Mouse (Mus musculus) lung, postnatal 0 days (tissue): Measurements from ENCODE around the gene Trim10. TPM values are rescaled to one million over a fixed set of nuclear protein-coding genes. Genes with fewer than 3 reads are reported as not detected.

Source experiments
- ATAC-seq: fragments of 200-750 bp; cut with Nextera tagmentation; 2 replicates; pipeline ENCODE4 v1.8.0; 2017; ENCODE audit warnings: moderate library complexity
- DNase-seq: peaks from one replicate; pipeline ENCODE4 v3.0.0-alpha.2; 2016; ENCODE audit warnings: low spot score
- H3K27ac ChIP-seq: fragments of 300-500 bp; sonication (generic); 2 replicates; pipeline ENCODE4 v1.5.1; 2014; ENCODE audit warnings: antibody characterized with exemption, mild to moderate bottlenecking, low read length, mixed read lengths
- H3K27me3 ChIP-seq: fragments of 300-500 bp; sonication (generic); replicated peaks from 2 replicates; pipeline ENCODE4 v1.6.1; 2014; ENCODE audit warnings: low read length, mixed read lengths; ENCODE audit not compliant: insufficient read depth
- H3K36me3 ChIP-seq: fragments of 300-500 bp; sonication (generic); 2 replicates; pipeline ENCODE4 v1.6.1; 2014; ENCODE audit warnings: low read length, mixed read lengths; ENCODE audit not compliant: insufficient read depth
- H3K4me1 ChIP-seq: fragments of 300-500 bp; sonication (generic); 2 replicates; pipeline ENCODE4 v1.6.1; 2014; ENCODE audit warnings: antibody characterized with exemption, low read depth, low read length, mixed read lengths; ENCODE audit not compliant: insufficient read depth
- H3K4me2 ChIP-seq: fragments of 300-500 bp; sonication (generic); replicated peaks from 2 replicates; pipeline ENCODE4 v1.6.1; 2014; ENCODE audit warnings: low read depth, mild to moderate bottlenecking, low read length, moderate library complexity, mixed read lengths
- H3K4me3 ChIP-seq: fragments of 300-500 bp; sonication (generic); 2 replicates; pipeline ENCODE4 v1.5.1; 2014; ENCODE audit warnings: low read depth, low read length
- H3K9ac ChIP-seq: fragments of 300-500 bp; sonication (generic); replicated peaks from 2 replicates; pipeline ENCODE4 v1.6.1; 2014; ENCODE audit warnings: low read depth, mild to moderate bottlenecking
- H3K9me3 ChIP-seq: fragments of 300-500 bp; sonication (generic); 2 replicates; pipeline ENCODE4 v1.6.1; 2016; ENCODE audit warnings: low read length, mixed read lengths
- CTCF ChIP-seq: IDR thresholded peaks from 2 replicates; pipeline ENCODE4 v1.5.1; 2016; ENCODE audit warnings: antibody characterized with exemption, mild to moderate bottlenecking
- EP300 ChIP-seq: IDR thresholded peaks from 2 replicates; pipeline ENCODE4 v1.6.1; 2016; ENCODE audit warnings: antibody characterized with exemption, mild to moderate bottlenecking, control low read depth
- WGBS: fragments of 180-500 bp; shearing (Covaris S2); extraction: QIAGEN DNeasy Blood & Tissue Kit; methylation state at CpG from one replicate; pipeline ENCODE4 v1.1.7; 2014; 5-methylcytosine and 5-hydroxymethylcytosine counted together
- polyA plus RNA-seq: library from polyadenylated mRNA; unstranded; fragments of >200 nt; fragmentation: Nextera tagmentation; extraction: Ambion mirVana; gene quantifications from 2 replicates; pipeline ENCODE4 v1.2.1, GENCODE M21; 2015

Trim10 gene
- polyA plus RNA-seq, 1 experiment from 2014 or later: 3.6 TPM

DNA sequence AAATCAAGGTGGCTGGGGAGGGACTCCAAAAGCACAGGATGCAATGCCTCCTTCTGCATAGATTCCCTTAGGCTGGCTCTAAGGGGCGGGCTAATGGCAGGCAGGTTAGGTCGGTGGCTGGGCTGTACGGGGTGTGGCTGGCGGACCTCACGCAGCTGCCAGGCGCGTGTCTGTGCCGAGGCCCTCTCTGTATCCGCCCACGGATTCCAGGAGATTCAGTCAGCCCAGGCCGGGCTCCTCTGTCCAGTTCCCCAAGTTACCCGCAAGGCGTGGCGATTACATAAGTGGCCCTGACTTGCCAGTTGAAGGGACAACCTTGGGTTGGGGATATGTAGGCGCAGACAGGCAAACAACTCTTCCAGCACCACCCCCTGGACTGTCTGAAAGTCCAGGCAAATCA, 50.9 kb downstream of the Trim10 start:
- Histone ChIP-seq H3K4me3 (no peak overlapping the region), H3K4me1 (no peaks in the 10 kb centered on the region), H3K9ac (no peak overlapping the region), H3K36me3 (no peaks in the 10 kb centered on the region), H3K9me3 (no peaks in the 10 kb centered on the region), H3K27me3 (no peaks in the 10 kb centered on the region), H3K4me2 (no peak overlapping the region), H3K27ac (no peak overlapping the region)
- ATAC-seq: peak; percentile 86
- TF ChIP-seq CTCF: no peak
- TF ChIP-seq EP300: no peak
- WGBS: 37% methylated on average over 15 of the region's 15 CpGs
- peak; percentile 65 for DNase-seq

DNA sequence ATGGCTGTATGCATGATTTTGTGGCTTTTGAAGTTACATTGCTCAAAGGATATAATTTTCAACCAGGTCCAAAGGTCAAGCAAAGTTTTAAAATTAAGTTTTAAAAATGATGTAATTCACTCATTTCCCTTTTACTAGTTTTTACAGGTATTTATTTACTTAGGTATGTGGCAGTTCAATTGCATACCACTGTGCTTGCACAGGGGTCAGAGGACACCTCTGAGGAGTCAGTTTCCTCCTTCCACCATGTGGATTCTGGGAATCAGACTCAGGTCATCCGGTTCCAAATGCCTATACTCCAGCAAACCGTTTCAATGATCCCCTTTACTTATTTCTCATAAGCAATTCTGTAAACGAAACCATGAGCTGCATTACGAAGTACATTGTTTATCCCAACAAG, 53.3 kb downstream of the Trim10 start:
- DNase-seq: no peak
- no peak for ATAC-seq
- TF ChIP-seq CTCF (no peak), EP300 (no peak)
- no peaks in the 10 kb centered on the region for H3K36me3 ChIP-seq
- no peak overlapping the region for H3K27ac ChIP-seq
- H3K4me2 ChIP-seq: no peak overlapping the region
- no peak overlapping the region for H3K4me3 ChIP-seq
- H3K9me3 ChIP-seq: no peaks in the 10 kb centered on the region
- H3K9ac ChIP-seq: no peak overlapping the region
- H3K4me1 ChIP-seq: no peaks in the 10 kb centered on the region
- 70% methylated on average over 4 of the region's 4 CpGs for WGBS
- no peaks in the 10 kb centered on the region for H3K27me3 ChIP-seq

GRCm38 (mm10) chr17:36923491-36923890, 54.1 kb downstream of the Trim10 start:
- Histone ChIP-seq H3K4me2 (no peak overlapping the region), H3K4me1 (no peaks in the 10 kb centered on the region), H3K27ac (no peak overlapping the region), H3K9ac (no peak overlapping the region), H3K4me3 (no peak overlapping the region), H3K9me3 (no peaks in the 10 kb centered on the region), H3K36me3 (no peaks in the 10 kb centered on the region), H3K27me3 (no peaks in the 10 kb centered on the region)
- ATAC-seq: no peak
- TF ChIP-seq EP300: no peak
- no peak for TF ChIP-seq CTCF
- 53% methylated on average over 4 of the region's 4 CpGs for WGBS
- no peak for DNase-seq

Other genes starting within 250 kb of the Trim10 start
- 0.11 and 0.40 TPM in 2 replicates for gene H2-M9, start 226.9 kb upstream of the Trim10 start, polyA plus RNA-seq
- not detected in 2 replicates for gene H2-M1, start 197.4 kb upstream of the Trim10 start, polyA plus RNA-seq
- gene H2-M10.5, start 96.7 kb upstream of the Trim10 start, polyA plus RNA-seq: not detected in 2 replicates
- gene H2-M10.6, start 57.4 kb upstream of the Trim10 start, polyA plus RNA-seq: not detected in 2 replicates
- gene Trim26, start 32.4 kb upstream of the Trim10 start, polyA plus RNA-seq: 29.7 and 35.3 TPM in 2 replicates
- gene Trim15, start 2.4 kb upstream of the Trim10 start, polyA plus RNA-seq: 0.10 and 0.14 TPM in 2 replicates
- gene Trim40, start 20.5 kb downstream of the Trim10 start, polyA plus RNA-seq: not detected in 2 replicates
- not detected in 2 replicates for gene Trim31, start 28.5 kb downstream of the Trim10 start, polyA plus RNA-seq
- 13.4 and 13.5 TPM in 2 replicates for gene Rnf39, start 73.3 kb downstream of the Trim10 start, polyA plus RNA-seq
- 96.9 and 108 TPM in 2 replicates for gene Ppp1r11, start 82.2 kb downstream of the Trim10 start, polyA plus RNA-seq
- gene Znrd1, start 89.0 kb downstream of the Trim10 start, polyA plus RNA-seq: 63.8 and 72.8 TPM in 2 replicates
- 5.1 and 6.1 TPM in 2 replicates for gene Znrd1as, start 89.0 kb downstream of the Trim10 start, polyA plus RNA-seq
- gene 2410137M14Rik, start 111.7 kb downstream of the Trim10 start, polyA plus RNA-seq: 0.14 TPM in 1 of 2 replicates, not detected in the other
- 0.13 and 0.21 TPM in 2 replicates for gene H2-M5, start 120.0 kb downstream of the Trim10 start, polyA plus RNA-seq
- 35.6 and 44.3 TPM in 2 replicates for gene Zfp57, start 131.6 kb downstream of the Trim10 start, polyA plus RNA-seq
- gene Mog, start 153.8 kb downstream of the Trim10 start, polyA plus RNA-seq: 0.07 TPM in 1 of 2 replicates, not detected in the other
- 5.8 and 6.2 TPM in 2 replicates for gene Gabbr1, start 176.4 kb downstream of the Trim10 start, polyA plus RNA-seq
- not detected in 2 replicates for gene Olfr90, start 218.9 kb downstream of the Trim10 start, polyA plus RNA-seq
- gene Olfr91, start 228.7 kb downstream of the Trim10 start, polyA plus RNA-seq: not detected in 2 replicates